Mouse (Mus musculus): ENCODE measurements around the gene Cd164l2. TPM values are rescaled to one million over a fixed set of nuclear protein-coding genes. Genes with fewer than 3 reads are reported as not detected.

Cd164l2 gene
- polyA plus RNA-seq, 1 experiment, result 9.6 TPM

DNA sequence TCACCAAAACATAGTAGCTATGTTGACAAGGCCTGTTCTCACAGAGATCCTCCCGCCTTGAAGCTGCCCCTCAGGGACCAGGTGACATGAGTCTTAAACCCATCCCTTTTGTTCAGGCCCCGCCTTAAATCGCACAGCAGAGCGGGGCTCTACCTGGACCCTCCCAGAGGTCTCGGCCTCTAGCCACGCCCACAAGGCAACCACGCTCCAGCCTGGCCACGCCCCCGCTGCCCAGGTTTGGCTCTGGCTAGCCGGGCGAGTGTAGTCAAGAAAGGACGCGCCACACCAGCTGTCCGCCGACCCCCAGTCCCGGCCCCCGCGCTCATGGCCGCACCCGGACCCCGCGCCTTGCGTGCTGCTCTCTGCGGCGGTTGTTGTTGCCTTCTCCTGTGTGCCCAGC, 8.7 kb downstream of the Cd164l2 start:
- Histone ChIP-seq H3K9me3 (replicated peaks; ENCODE audit: control insufficient read depth, insufficient read depth, low read length, poor library complexity, severe bottlenecking) (no peaks in the 10 kb centered on the region), H3K9ac (ENCODE audit: low read depth, poor library complexity, severe bottlenecking) (peak overlapping the region; percentile 34), H3K27ac (ENCODE audit: insufficient read depth, low read length) (no peak overlapping the region), H3K36me3 (ENCODE audit: control insufficient read depth, insufficient read depth, low read length, poor library complexity, severe bottlenecking) (no peaks in the 10 kb centered on the region), H3K4me3 (ENCODE audit: low read depth, low read length) (peak overlapping the region; percentile 70), H3K4me1 (ENCODE audit: control insufficient read depth, insufficient read depth, low read length) (peaks cover 4% of the 10 kb centered on the region), H3K27me3 (ENCODE audit: control insufficient read depth, insufficient read depth, low read length, poor library complexity, severe bottlenecking) (no peaks in the 10 kb centered on the region)
- TF ChIP-seq CTCF (IDR thresholded peaks at IDR 0.05; ENCODE audit: low read depth, low read length) (no peak), EP300 (IDR thresholded peaks at IDR 0.05; ENCODE audit: insufficient read depth, low read depth, low read length) (no peak), POLR2A (IDR thresholded peaks at IDR 0.05; ENCODE audit: insufficient read depth, low read length) (no peak)

DNA sequence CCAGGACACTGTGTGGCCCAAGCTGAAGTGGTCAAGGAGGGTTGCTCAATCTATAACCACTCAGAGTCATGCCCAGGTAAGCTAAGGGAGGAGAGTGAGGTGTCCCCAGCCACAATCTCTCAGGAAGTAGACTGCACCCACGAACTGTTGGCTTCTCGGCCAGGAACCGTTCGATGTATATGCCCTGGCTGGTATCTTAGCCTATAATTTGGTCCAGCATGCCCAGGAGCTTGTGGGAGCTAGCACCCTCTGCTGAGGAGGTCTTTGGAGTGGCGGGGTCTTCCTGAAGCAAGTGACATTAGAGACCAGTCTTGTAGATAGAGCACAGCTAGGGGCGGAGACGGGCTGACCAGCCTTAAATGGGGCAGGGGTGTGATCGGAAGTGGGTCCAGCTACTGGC, 9.8 kb downstream of the Cd164l2 start:
- TF ChIP-seq POLR2A (IDR thresholded peaks at IDR 0.05; ENCODE audit: insufficient read depth, low read length), result no peak
- TF ChIP-seq EP300 (IDR thresholded peaks at IDR 0.05; ENCODE audit: insufficient read depth, low read depth, low read length), result no peak
- TF ChIP-seq CTCF (IDR thresholded peaks at IDR 0.05; ENCODE audit: low read depth, low read length), result no peak

DNA sequence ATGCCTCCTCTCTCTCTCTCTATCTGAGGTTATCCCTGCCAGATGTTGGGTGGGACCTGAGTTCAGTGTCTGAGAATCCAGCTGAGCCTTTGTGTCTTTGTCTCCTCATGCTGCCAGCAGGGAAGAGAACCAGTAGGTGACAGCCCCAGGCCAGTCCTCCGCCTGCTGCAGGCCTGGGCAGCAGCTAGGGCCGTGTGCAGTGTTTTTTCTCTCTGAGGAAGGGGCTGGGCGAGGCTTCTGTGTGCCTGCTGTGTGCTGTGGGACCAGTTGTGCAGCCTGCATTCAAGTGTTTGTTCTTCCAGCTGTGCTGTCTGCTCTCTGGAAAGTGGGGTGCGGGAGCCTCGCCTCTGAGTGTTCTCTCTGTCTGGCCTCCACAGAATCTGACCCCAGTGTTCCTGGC, 11.9 kb downstream of the Cd164l2 start:
- no peak overlapping the region for H3K9ac ChIP-seq (ENCODE audit: low read depth, poor library complexity, severe bottlenecking)
- H3K27ac ChIP-seq (ENCODE audit: insufficient read depth, low read length), result no peak overlapping the region
- no peaks in the 10 kb centered on the region for H3K27me3 ChIP-seq (ENCODE audit: control insufficient read depth, insufficient read depth, low read length, poor library complexity, severe bottlenecking)
- no peaks in the 10 kb centered on the region for H3K36me3 ChIP-seq (ENCODE audit: control insufficient read depth, insufficient read depth, low read length, poor library complexity, severe bottlenecking)
- peaks cover 8% of the 10 kb centered on the region for H3K4me1 ChIP-seq (ENCODE audit: control insufficient read depth, insufficient read depth, low read length)
- H3K9me3 ChIP-seq (replicated peaks; ENCODE audit: control insufficient read depth, insufficient read depth, low read length, poor library complexity, severe bottlenecking), result no peaks in the 10 kb centered on the region
- no peak overlapping the region for H3K4me3 ChIP-seq (ENCODE audit: low read depth, low read length)
- peak; percentile 78; the same call in 1 of the 2 replicates for TF ChIP-seq EP300 (IDR thresholded peaks at IDR 0.05; ENCODE audit: insufficient read depth, low read depth, low read length)
- TF ChIP-seq POLR2A (IDR thresholded peaks at IDR 0.05; ENCODE audit: insufficient read depth, low read length), result no peak

More for the DNA sequence above, 9.8 kb downstream of the Cd164l2 start:
- Histone ChIP-seq H3K9me3 (replicated peaks; ENCODE audit: control insufficient read depth, insufficient read depth, low read length, poor library complexity, severe bottlenecking) (no peaks in the 10 kb centered on the region), H3K27ac (ENCODE audit: insufficient read depth, low read length) (no peak overlapping the region), H3K27me3 (ENCODE audit: control insufficient read depth, insufficient read depth, low read length, poor library complexity, severe bottlenecking) (no peaks in the 10 kb centered on the region), H3K4me1 (ENCODE audit: control insufficient read depth, insufficient read depth, low read length) (peaks cover 5% of the 10 kb centered on the region), H3K4me3 (ENCODE audit: low read depth, low read length) (no peak overlapping the region), H3K9ac (ENCODE audit: low read depth, poor library complexity, severe bottlenecking) (no peak overlapping the region), H3K36me3 (ENCODE audit: control insufficient read depth, insufficient read depth, low read length, poor library complexity, severe bottlenecking) (no peaks in the 10 kb centered on the region)

DNA sequence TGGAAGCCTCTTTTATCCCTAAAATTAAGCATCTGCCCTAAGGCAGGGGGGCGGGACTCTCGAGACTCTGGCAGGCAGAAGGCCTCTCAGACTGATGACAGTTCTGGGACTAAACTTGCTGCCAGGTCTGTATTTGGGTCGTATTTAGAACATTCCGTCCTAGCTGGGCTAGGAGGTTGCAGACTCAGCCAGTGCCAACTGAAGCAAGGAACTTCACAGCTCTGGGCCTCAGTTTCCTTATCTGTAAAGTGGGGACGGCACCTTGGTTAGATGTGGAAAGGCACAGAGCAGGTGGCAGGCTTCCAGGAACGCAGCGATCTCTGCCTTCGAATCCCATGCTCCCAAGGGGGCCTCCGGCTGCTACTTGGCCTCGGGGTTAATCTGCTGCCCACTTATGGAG, 14.1 kb downstream of the Cd164l2 start:
- peaks cover 8% of the 10 kb centered on the region for H3K4me1 ChIP-seq (ENCODE audit: control insufficient read depth, insufficient read depth, low read length)
- no peaks in the 10 kb centered on the region for H3K9me3 ChIP-seq (replicated peaks; ENCODE audit: control insufficient read depth, insufficient read depth, low read length, poor library complexity, severe bottlenecking)
- no peak overlapping the region for H3K4me3 ChIP-seq (ENCODE audit: low read depth, low read length)
- H3K36me3 ChIP-seq (ENCODE audit: control insufficient read depth, insufficient read depth, low read length, poor library complexity, severe bottlenecking), result no peaks in the 10 kb centered on the region
- no peaks in the 10 kb centered on the region for H3K27me3 ChIP-seq (ENCODE audit: control insufficient read depth, insufficient read depth, low read length, poor library complexity, severe bottlenecking)
- no peak overlapping the region for H3K27ac ChIP-seq (ENCODE audit: insufficient read depth, low read length)
- TF ChIP-seq EP300 (IDR thresholded peaks at IDR 0.05; ENCODE audit: insufficient read depth, low read depth, low read length) (no peak), CTCF (IDR thresholded peaks at IDR 0.05; ENCODE audit: low read depth, low read length) (no peak), POLR2A (IDR thresholded peaks at IDR 0.05; ENCODE audit: insufficient read depth, low read length) (no peak)
- H3K9ac ChIP-seq (ENCODE audit: low read depth, poor library complexity, severe bottlenecking), result no peak overlapping the region

GRCm38 (mm10) chr4:133227636-133228035, 15.7 kb downstream of the Cd164l2 start:
- H3K9ac ChIP-seq (ENCODE audit: low read depth, poor library complexity, severe bottlenecking), result no peak overlapping the region
- H3K4me1 ChIP-seq (ENCODE audit: control insufficient read depth, insufficient read depth, low read length), result peaks cover 8% of the 10 kb centered on the region
- no peaks in the 10 kb centered on the region for H3K27me3 ChIP-seq (ENCODE audit: control insufficient read depth, insufficient read depth, low read length, poor library complexity, severe bottlenecking)
- no peak overlapping the region for H3K27ac ChIP-seq (ENCODE audit: insufficient read depth, low read length)
- no peaks in the 10 kb centered on the region for H3K36me3 ChIP-seq (ENCODE audit: control insufficient read depth, insufficient read depth, low read length, poor library complexity, severe bottlenecking)
- no peaks in the 10 kb centered on the region for H3K9me3 ChIP-seq (replicated peaks; ENCODE audit: control insufficient read depth, insufficient read depth, low read length, poor library complexity, severe bottlenecking)
- H3K4me3 ChIP-seq (ENCODE audit: low read depth, low read length), result no peak overlapping the region
- TF ChIP-seq CTCF (IDR thresholded peaks at IDR 0.05; ENCODE audit: low read depth, low read length), result no peak
- no peak for TF ChIP-seq POLR2A (IDR thresholded peaks at IDR 0.05; ENCODE audit: insufficient read depth, low read length)
- TF ChIP-seq EP300 (IDR thresholded peaks at IDR 0.05; ENCODE audit: insufficient read depth, low read depth, low read length), result no peak

DNA sequence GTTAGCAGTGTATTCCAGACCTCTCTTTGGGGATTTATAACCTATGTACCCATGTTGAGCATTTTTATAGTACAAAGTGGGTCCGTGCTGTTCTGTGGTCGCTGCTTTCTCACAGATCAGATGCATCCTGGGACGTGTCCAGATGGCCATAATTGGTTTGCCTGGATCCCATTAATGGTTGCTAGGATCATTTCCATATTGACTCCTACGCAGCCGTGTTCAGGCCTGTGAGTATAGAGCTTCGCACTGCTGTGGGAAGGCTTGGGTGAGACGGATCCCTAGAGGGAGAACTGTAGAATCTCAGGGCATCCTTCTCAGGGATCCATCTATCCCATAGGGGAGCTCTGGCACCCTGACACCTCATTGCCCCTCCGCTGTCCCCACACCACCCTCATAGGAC, 17.7 kb downstream of the Cd164l2 start:
- no peaks in the 10 kb centered on the region for H3K27me3 ChIP-seq (ENCODE audit: control insufficient read depth, insufficient read depth, low read length, poor library complexity, severe bottlenecking)
- H3K9ac ChIP-seq (ENCODE audit: low read depth, poor library complexity, severe bottlenecking), result no peak overlapping the region
- H3K36me3 ChIP-seq (ENCODE audit: control insufficient read depth, insufficient read depth, low read length, poor library complexity, severe bottlenecking), result no peaks in the 10 kb centered on the region
- no peaks in the 10 kb centered on the region for H3K9me3 ChIP-seq (replicated peaks; ENCODE audit: control insufficient read depth, insufficient read depth, low read length, poor library complexity, severe bottlenecking)
- no peak overlapping the region for H3K4me3 ChIP-seq (ENCODE audit: low read depth, low read length)
- TF ChIP-seq EP300 (IDR thresholded peaks at IDR 0.05; ENCODE audit: insufficient read depth, low read depth, low read length) (no peak), CTCF (IDR thresholded peaks at IDR 0.05; ENCODE audit: low read depth, low read length) (no peak), POLR2A (IDR thresholded peaks at IDR 0.05; ENCODE audit: insufficient read depth, low read length) (no peak)
- H3K27ac ChIP-seq (ENCODE audit: insufficient read depth, low read length), result no peak overlapping the region
- peaks cover 5% of the 10 kb centered on the region for H3K4me1 ChIP-seq (ENCODE audit: control insufficient read depth, insufficient read depth, low read length)

Measured in ES-Bruce4 (cell line).